Mouse (Mus musculus) c-Kit-positive CD71-negative TER-119-negative erythroid progenitor cells, embryonic 14.5 days (primary cell): ENCODE data around the gene Gm20806.
"Not testable (repeated sequence)": the region's sequence is repeated elsewhere in the genome, so short reads cannot be mapped to it uniquely, and the experiment has no call there.

Source experiments
- DNase-seq: peaks from one replicate; pipeline ENCODE4 v3.0.0-alpha.2; 2013; ENCODE audit warnings: low read depth

The Gm20806 gene

DNA sequence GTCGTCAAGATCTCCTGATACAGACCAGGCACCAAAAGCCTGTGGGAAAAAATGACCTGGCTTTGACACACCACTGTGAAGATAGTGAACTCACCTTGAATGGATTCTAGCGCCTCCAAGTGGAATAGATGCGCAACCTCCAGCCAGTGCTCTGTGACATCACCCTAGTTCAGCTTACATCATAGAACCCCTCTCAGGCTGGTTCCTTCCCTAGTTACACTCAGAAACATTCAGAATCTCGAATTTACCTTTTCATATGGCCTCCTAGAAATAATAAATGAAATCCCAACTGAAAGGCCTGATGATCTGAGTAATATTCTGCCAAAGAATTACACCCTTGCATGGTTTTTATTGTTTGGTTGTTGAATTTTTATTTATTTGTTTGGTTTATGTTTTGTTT, at the start of gene Gm20806:
TSS of gene Gm20806 (minus strand) at position 101 of the 400 bp plus-strand sequence.
- not testable (repeated sequence) for DNase-seq
